Mouse (Mus musculus) liver, postnatal 0 days (tissue): ENCODE measurements around the gene Ankrd12. TPM values are rescaled to one million over a fixed set of nuclear protein-coding genes. Genes with fewer than 3 reads are reported as not detected.

Experiments used
- ATAC-seq: fragments of 200-750 bp; cut with Nextera tagmentation; 2 replicates; pipeline ENCODE4 v1.8.0; 2017; ENCODE audit warnings: mild to moderate bottlenecking, moderate library complexity
- DNase-seq: peaks from one replicate; pipeline ENCODE4 v3.0.0-alpha.2; 2016
- H3K27ac ChIP-seq: fragments of 300-500 bp; sonication (generic); 2 replicates; pipeline ENCODE4 v1.5.1; 2014; ENCODE audit warnings: antibody characterized with exemption, moderate library complexity, mild to moderate bottlenecking, low read depth
- H3K27me3 ChIP-seq: fragments of 300-500 bp; sonication (generic); 2 replicates; pipeline ENCODE4 v1.6.1; 2014; ENCODE audit warnings: low read length, control low read depth, mixed read lengths; ENCODE audit not compliant: insufficient read depth
- H3K36me3 ChIP-seq: fragments of 300-500 bp; sonication (generic); replicated peaks from 2 replicates; pipeline ENCODE4 v1.6.1; 2014; ENCODE audit warnings: mild to moderate bottlenecking, control low read depth, low read length, moderate library complexity, mixed read lengths; ENCODE audit not compliant: insufficient read depth
- H3K4me1 ChIP-seq: fragments of 300-500 bp; sonication (generic); 2 replicates; pipeline ENCODE4 v1.6.1; 2014; ENCODE audit warnings: antibody characterized with exemption, mild to moderate bottlenecking, control low read depth; ENCODE audit not compliant: insufficient read depth
- H3K4me2 ChIP-seq: fragments of 300-500 bp; sonication (generic); 2 replicates; pipeline ENCODE4 v1.6.1; 2014; ENCODE audit warnings: low read depth, mild to moderate bottlenecking, low read length, moderate library complexity, mixed read lengths
- H3K4me3 ChIP-seq: fragments of 300-500 bp; sonication (generic); 2 replicates; pipeline ENCODE4 v1.5.1; 2014; ENCODE audit warnings: low read depth, low read length
- H3K9ac ChIP-seq: fragments of 300-500 bp; sonication (generic); replicated peaks from 2 replicates; pipeline ENCODE4 v1.6.1; 2014; ENCODE audit warnings: mild to moderate bottlenecking, moderate library complexity
- H3K9me3 ChIP-seq: fragments of 300-500 bp; sonication (generic); 2 replicates; pipeline ENCODE4 v1.6.1; 2016; ENCODE audit warnings: mild to moderate bottlenecking, control low read depth, low read length, mixed read lengths
- CTCF ChIP-seq: sonication (generic); IDR thresholded peaks from 2 replicates; pipeline ENCODE4 v1.5.1; 2016; ENCODE audit warnings: antibody characterized with exemption, low read depth
- EP300 ChIP-seq: IDR thresholded peaks from 2 replicates; pipeline ENCODE4 v1.6.1; 2016; ENCODE audit warnings: antibody characterized with exemption, low read depth, mild to moderate bottlenecking
- WGBS: fragments of 180-500 bp; shearing (Covaris S2); extraction: QIAGEN DNeasy Blood & Tissue Kit; methylation state at CpG from one replicate; pipeline ENCODE4 v1.1.7; 2014; ENCODE audit not compliant: insufficient replicate concordance; 5-methylcytosine and 5-hydroxymethylcytosine counted together
- polyA plus RNA-seq: library from polyadenylated mRNA; unstranded; fragments of >200 nt; fragmentation: Nextera tagmentation; extraction: Ambion mirVana; gene quantifications from 2 replicates; pipeline ENCODE4 v1.2.1, GENCODE M21; 2015

Ankrd12 gene
- polyA plus RNA-seq, 1 experiment from 2014 or later: 7.9 TPM

GRCm38 (mm10) chr17:65956993-65957781 lies 119.7 kb downstream of the Ankrd12 start:
- TF ChIP-seq EP300 (no peak), CTCF (no peak)
- DNase-seq (no peak), ATAC-seq (no peak)
- H3K9ac ChIP-seq: no peak overlapping the region
- H3K36me3 ChIP-seq: no peaks in the 10 kb centered on the region
- no peaks in the 10 kb centered on the region for H3K27me3 ChIP-seq
- no peaks in the 10 kb centered on the region for H3K9me3 ChIP-seq
- peaks cover 3% of the 10 kb centered on the region; the same call in 1 of the 2 replicates for H3K4me1 ChIP-seq
- H3K27ac ChIP-seq: no peak overlapping the region
- H3K4me3 ChIP-seq: no peak overlapping the region
- no peak overlapping the region; the same call in 1 of the 2 replicates for H3K4me2 ChIP-seq
- 64% methylated on average over 14 of the region's 14 CpGs for WGBS

- H3K27me3 ChIP-seq: no peaks in the 10 kb centered on the region
- peaks cover 3% of the 10 kb centered on the region; the same call in 1 of the 2 replicates for H3K4me1 ChIP-seq
- no peak overlapping the region for H3K9ac ChIP-seq
- H3K9me3 ChIP-seq: no peaks in the 10 kb centered on the region
- H3K36me3 ChIP-seq: no peaks in the 10 kb centered on the region
- DNase-seq: no peak
- no peak for ATAC-seq
- no peak overlapping the region for H3K4me2 ChIP-seq
- TF ChIP-seq EP300: no peak
- no peak for TF ChIP-seq CTCF
- WGBS: 79% methylated on average over 3 of the region's 3 CpGs
- H3K27ac ChIP-seq: no peak overlapping the region
- H3K4me3 ChIP-seq: no peak overlapping the region
Measured at GRCm38 (mm10) chr17:65956140-65956539, 120.7 kb downstream of the Ankrd12 start.

GRCm38 (mm10) chr17:65953959-65954358 lies 122.9 kb downstream of the Ankrd12 start:
- Histone ChIP-seq H3K27me3 (no peaks in the 10 kb centered on the region), H3K36me3 (no peaks in the 10 kb centered on the region), H3K9ac (no peak overlapping the region), H3K9me3 (no peaks in the 10 kb centered on the region), H3K4me2 (no peak overlapping the region), H3K4me3 (no peak overlapping the region), H3K4me1 (peaks cover 8% of the 10 kb centered on the region; the same call in 1 of the 2 replicates), H3K27ac (no peak overlapping the region)
- TF ChIP-seq EP300: no peak
- TF ChIP-seq CTCF: no peak
- 48% methylated on average over 4 of the region's 4 CpGs for WGBS
- ATAC-seq (no peak), DNase-seq (no peak)

- Histone ChIP-seq H3K4me2 (no peak overlapping the region), H3K9ac (no peak overlapping the region), H3K4me1 (peaks cover 8% of the 10 kb centered on the region; the same call in 1 of the 2 replicates), H3K4me3 (no peak overlapping the region), H3K9me3 (no peaks in the 10 kb centered on the region), H3K27ac (no peak overlapping the region), H3K36me3 (0 out of 2 replicates have a peak, but pooled peaks cover 7% of the 10 kb centered on the region), H3K27me3 (no peaks in the 10 kb centered on the region)
- no peak for DNase-seq
- 73% methylated on average over 5 of the region's 5 CpGs for WGBS
- no peak for ATAC-seq
- TF ChIP-seq CTCF: peak; percentile 68
- TF ChIP-seq EP300: no peak
Measured at GRCm38 (mm10) chr17:65952083-65952482, 124.8 kb downstream of the Ankrd12 start.

- Histone ChIP-seq H3K4me2 (peak within 1 kb of the TSS; percentile 80), H3K36me3 (0 out of 2 replicates have a peak, but pooled peaks cover 7% of the 10 kb centered on the region), H3K27me3 (no peaks in the 10 kb centered on the region), H3K27ac (peak within 1 kb of the TSS; percentile 91), H3K9ac (peak within 1 kb of the TSS; percentile 94), H3K4me3 (peak within 1 kb of the TSS; percentile 93), H3K4me1 (peaks cover 5% of the 10 kb centered on the region; the same call in 1 of the 2 replicates), H3K9me3 (no peaks in the 10 kb centered on the region)
- DNase-seq (peak; percentile 98), ATAC-seq (peak; percentile 98)
- TF ChIP-seq EP300 (no peak), CTCF (peak; percentile 89)
- under 1% methylated on average over 74 of the region's 87 CpGs for WGBS
Measured at GRCm38 (mm10) chr17:65950622-65951404, 126.1 kb downstream of the Ankrd12 start, which contains the start of gene Twsg1. Gene Twsg1, minus strand, starts transcription at chr17:65951226.

GRCm38 (mm10) chr17:65950183-65950582 lies 126.7 kb downstream of the Ankrd12 start:
- peak overlapping the region; percentile 80 for H3K4me2 ChIP-seq
- no peaks in the 10 kb centered on the region for H3K27me3 ChIP-seq
- peak overlapping the region; percentile 93 for H3K4me3 ChIP-seq
- TF ChIP-seq EP300 (no peak), CTCF (no peak)
- no peak for ATAC-seq
- peaks cover 5% of the 10 kb centered on the region; the same call in 1 of the 2 replicates for H3K4me1 ChIP-seq
- peaks cover 7% of the 10 kb centered on the region; the same call in 1 of the 2 replicates for H3K36me3 ChIP-seq
- DNase-seq: no peak
- H3K9me3 ChIP-seq: no peaks in the 10 kb centered on the region
- peak overlapping the region; percentile 94 for H3K9ac ChIP-seq
- peak overlapping the region; percentile 91 for H3K27ac ChIP-seq
- WGBS: 34% methylated on average over 7 of the region's 7 CpGs
